Mouse (Mus musculus) kidney, adult 18-20 months (tissue): ENCODE measurements around the gene Tmem198b.
"Not testable (repeated sequence)": the region's sequence is repeated elsewhere in the genome, so short reads cannot be mapped to it uniquely, and the experiment has no call there.

ENCODE experiments used
- DNase-seq: peaks from one replicate; pipeline ENCODE4 v3.0.0; 2021

Tmem198b gene

DNA sequence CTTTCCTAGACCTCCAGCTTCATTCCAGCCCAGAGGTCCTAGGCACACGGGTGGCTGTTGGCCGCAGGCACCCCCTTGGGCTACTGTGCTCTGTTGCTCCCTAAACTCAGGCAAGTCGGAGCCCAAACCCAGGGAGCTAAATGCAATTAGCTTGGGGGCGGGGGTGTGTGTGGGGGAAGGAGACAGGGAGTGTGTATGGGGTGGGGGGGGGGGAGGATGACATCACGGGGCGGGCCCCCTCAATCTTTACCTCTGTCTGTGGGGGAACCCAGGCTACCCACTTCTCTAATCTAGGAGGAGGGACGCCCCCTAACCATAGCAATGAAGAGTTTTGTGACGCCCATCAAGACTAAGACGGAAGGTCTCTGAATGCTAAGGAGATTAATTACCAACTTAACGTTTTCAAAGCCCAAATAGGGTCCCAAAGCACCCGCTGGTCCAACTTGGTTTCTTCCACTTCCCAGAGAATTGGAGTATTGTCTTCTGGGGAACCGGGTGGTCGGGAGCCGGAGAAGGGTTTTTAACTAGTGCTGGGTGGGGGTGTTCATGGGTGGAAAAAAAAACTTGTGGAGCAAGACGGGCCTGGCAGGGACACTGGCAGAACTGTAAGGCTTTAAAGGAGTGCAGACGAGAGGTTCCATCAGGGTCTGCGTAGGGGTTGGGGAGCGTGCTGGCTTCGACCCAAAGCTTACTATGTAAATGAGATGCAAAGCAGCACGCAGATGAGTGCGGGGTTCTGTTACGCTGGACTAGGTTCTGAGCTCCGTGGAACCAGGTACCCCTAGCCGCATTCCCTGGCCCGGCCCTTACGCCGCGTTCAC is at the start of gene Tmem198b:
Gene Tmem198b (minus strand): TSS at position 100 of the 821 bp plus-strand sequence.
- peak; percentile 68 for DNase-seq

DNA sequence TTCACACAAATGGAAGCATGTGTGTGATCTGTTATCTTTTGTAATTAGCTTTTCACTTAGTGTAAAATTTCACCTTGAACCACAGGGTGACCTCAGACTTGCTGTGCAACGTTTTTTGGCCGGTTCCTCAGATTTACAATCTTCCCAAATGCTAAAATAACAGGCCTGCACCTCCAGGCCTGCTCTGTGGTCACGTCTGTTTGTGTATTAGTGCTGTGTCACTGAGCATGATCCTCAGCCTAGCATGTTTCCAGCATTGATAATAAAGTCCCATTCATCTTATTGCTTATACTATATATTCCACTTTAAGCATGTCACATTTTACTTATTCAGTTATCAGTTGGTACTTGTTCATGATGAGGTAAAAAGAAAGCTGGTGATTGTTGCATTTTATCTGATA is 46.2 kb upstream of the Tmem198b start:
- no peak for DNase-seq

DNA sequence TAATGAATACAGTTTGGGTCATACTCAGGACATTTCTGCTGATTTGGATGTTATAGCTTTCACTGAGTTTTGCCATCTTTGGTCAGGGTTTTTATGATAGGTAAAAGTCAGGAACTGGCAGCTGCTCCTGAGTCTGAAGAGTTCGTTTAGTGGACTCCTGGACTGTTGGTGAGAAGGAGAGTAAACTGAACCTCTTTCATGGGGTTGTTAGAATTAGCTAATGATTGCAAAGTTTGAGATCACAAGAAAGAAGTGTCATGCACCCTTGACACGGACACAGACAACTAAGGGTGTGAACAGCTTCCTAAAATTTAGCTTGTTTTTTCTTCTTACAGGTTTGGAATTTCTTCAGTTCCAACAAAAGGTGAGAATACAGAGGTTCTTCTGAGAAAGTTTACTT is 44.3 kb upstream of the Tmem198b start:
- no peak for DNase-seq

DNA sequence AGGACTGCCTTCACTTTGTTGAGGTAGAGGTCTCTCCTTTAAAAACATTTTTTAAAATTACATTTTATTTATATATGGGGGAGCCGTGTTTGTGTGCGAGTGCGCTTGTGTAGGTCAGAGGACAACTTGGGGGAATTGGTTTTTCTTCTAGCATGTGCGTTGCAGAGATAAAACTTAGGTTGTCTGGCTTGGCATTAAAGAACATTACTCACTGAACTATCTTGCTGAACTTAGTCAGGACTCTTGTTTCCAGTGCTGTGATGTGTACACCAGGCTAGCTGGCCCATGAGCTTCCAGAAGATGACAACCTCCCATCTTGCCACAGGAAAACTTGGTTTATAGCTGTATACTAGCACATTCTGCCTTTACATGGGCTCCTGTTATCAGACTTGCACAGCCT is 42.5 kb upstream of the Tmem198b start:
- no peak for DNase-seq

DNA sequence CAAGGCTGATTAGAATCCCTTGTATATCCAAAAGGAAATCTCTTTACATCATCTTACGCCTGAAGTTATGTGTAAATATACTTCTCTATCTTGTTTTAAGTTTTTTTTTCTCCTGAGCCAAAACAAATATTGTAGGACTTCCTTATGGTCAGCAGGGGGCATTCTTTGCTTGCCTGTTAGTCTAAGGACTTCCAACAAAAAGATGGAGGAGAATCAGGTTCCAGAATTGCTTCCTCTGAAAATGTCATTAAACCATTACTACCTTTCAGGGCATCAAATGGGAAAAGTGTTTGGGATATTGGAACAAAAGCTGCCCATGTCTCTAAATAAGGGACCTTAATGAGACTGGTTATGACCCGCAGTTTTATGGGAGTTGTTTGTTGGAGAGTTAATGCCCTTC is 41.3 kb upstream of the Tmem198b start:
- DNase-seq, result no peak

DNA sequence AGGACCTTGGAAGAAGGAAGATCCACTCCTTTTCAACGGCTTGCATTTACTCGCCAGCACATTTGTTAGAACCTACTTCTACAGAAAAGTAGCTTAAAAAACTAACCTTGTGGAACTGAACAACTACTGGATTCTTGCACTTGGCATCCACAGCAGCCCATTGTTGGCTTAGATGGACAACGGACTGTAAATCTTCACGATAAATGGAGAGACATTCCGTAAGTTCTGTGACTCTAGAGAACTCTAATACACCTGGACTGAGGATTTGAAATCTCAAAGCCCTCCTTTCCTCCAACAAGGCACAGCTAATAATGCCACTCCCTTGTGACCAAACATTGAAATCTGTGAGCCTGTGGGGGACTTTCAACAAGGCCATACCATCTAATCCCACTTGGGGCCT is 39.1 kb upstream of the Tmem198b start:
- no peak for DNase-seq

DNA sequence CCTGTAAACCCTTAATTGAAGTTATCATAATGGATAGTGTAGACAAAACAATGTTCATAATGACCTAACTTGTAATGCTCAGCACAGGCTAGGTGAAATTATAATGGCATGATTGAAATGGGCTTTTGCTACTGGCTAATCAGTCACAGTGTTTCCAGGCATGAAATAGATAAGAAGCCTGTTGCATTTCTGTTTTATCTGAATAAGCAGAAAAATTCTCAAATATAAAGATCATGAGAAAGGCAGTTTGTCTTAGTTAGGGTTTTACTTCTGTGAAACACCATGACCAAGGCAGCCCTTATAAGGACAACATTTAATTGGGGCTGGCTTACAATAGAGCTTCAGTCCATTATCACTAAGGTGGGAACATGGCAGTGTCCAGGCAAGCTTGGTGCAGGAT is 36.4 kb upstream of the Tmem198b start:
- DNase-seq, result no peak

DNA sequence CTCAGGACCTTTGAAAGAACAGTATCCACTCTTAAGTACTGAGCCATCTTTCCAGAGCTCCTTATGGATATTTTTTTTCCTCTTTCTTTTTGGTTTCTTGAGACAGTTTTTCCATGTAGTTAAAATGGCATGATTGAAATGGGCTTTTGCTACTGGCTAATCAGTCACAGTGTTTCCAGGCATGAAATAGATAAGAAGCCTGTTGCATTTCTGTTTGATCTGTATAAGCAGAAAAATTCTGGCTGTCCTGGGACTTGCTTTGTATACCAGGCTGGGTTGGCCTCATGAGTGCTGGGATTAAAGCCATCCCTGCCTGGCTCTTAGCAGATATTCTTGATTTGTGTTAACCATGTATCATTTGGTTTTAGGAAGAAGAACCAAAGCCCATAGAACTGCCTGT is 35.3 kb upstream of the Tmem198b start:
- DNase-seq, result no peak

DNA sequence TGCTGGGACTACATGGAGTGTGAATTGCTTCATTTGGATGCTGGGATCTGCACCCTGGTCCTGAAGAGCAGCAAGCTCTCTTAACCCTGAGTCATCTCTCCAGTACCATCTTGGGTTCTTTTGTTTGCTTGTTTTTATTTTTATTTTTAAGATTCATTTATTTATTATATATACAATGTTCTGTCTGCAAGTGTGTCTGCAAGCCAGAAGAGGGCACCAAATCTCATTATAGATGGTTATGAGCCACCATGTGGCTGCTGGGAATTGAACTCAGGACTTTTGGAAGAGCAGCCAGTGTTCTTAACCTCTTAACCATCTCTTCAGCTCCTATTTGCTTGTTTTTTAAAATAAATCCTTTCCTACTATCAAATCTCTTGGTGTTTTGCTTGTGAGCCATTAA is 33.2 kb upstream of the Tmem198b start:
- DNase-seq, result no peak

DNA sequence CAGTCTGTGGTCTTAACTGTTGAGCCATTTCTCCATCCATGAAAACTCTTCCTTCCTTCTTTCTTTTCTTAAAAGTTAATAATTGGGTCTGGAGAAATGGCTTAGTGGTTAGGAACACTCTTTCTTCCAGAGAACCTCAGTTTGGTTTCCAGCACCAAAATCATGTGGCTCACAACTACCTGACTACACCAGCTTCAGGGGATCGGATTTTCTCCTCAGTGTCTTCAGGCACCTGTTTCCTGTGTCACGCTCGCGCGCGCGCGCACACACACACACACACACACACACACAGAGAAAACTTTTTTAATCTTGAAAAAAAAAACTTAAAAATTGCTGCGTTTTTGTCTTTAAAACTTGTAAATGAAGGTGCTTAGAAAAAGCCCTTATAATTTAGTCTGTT is 19.7 kb upstream of the Tmem198b start:
- no peak for DNase-seq

DNA sequence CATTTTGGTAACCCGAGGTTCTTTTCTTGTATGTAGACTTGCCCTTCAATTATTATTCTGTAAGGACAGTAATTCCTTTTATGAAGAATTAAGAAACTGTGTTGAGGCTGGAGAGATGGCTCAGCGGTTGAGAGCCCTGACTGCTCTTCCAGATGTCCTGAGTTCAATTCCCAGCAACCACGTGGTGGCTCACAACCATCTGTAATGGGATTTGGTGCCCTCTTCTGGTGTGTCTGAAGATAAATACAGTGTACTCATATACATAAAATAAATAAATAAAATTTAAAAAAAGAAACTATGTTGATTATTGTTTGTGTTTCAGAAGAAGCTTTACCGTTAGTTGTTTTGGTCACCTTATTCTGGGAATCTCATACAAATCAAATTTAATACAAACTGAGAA is 18.9 kb upstream of the Tmem198b start:
- not testable (repeated sequence) for DNase-seq

DNA sequence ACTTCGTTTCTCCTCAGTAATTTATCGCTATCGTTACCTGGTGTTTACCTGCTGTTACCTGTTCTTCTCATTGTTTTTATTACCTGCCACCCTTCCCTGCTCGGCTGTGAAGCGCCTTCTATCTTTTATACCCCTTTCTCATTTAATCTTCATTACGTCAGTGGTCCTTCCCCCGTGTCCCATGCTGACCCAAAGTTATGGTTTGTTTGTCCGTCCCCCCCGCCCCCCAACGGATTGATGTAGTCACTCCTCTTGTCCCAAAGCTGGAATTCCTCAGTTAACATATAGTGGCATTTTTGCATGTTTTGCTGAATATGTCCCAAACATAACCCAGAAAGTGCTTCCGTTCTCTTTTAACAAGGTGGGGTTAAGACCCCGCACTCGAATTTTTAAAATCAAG is 18.0 kb upstream of the Tmem198b start:
- DNase-seq, result no peak

DNA sequence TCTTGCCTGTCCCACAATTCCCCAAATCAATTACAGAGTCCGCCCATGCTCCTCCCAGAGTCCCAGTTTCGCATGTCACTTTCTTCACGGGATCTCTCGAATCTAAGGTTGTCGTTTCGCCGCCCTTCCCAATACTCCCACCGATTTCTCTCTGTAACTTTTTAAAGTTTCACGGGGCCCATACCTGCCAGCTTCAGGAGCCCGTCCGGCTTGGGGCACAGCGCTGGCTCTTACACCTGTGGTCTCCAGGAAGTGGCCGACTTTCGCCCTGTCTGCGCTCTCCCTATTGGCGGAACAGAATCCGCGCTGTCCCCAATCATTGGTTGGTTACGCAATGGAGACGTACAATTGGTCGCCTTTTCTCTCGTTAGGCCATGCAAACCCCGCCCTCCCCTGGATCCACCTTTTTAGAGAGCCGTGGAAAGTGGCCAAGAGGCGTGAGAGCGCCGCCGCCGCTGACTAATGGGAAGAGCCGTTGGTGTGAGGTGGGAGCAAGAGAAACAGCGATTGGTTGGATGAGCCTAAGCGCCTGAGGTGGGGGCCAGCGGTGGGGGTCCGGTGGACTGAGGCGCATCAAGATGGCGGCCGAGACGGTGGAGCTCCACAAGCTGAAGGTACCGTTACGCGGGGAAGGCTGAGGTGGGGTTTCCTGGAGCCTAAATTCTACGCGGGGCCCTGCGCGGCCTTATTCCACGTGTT is 17.3 kb upstream of the Tmem198b start, which contains the start of gene Ormdl2:
Gene Ormdl2 (minus strand): TSS at position 288 of the 699 bp plus-strand sequence.
- peak; percentile 99 for DNase-seq

DNA sequence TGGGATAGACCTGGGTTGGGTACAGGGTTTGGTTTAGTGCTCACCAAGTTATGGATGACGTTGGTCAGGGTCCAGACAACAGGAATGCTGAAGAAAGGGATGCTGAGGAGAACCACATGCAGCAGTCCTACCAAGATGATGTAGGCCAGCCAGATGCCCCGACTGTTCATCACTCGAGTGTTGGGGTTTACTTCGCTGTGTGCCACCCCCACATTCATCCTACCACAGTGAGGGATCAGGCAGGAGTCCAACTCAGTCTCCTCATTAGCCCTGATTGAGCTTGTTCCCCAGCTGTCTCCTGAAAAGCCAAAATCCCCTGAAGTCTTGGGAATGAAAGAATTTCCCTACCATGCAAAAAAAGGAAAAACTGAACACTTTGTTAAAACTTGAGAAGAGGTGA is 16.0 kb upstream of the Tmem198b start:
- no peak for DNase-seq

DNA sequence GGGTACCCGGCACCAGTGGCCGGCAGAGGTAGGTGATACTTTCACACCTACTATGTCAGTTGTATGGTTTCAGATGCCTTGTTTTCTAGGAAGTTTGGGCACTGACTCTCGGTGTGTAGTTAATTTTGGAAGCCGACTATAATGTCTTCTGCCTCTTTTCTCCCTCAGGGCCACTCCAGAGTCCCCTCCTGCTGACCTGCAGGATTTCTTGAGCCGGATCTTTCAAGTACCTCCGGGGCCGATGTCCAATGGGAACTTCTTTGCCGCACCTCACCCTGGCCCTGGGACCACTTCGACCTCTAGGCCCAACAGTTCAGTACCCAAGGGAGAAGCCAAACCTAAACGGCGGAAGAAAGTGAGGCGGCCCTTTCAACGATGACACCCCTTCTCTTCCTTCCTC is 12.9 kb upstream of the Tmem198b start, which contains the start of gene Sarnp:
Gene Sarnp (plus strand): TSS at position 301 of the 400 bp plus-strand sequence.
- no peak for DNase-seq

DNA sequence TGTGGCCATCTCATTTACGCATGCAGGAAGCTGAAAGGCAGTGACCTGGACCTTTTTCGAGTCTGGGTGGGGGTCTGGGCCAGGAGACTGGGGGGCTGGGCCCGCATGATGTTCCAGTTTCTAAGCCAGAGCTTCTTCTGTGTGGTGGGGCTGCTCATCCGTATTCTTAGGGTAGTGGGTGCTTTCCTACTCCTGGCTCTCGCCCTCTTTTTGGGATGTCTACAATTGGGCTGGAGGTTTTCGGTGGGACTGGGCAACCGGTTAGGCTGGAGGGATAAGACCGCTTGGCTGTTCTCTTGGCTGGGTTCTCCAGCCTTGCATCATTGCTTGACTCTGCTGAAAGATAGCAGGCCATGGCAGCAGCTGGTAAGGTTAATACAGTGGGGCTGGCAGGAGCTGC is 2.8 kb upstream of the Tmem198b start:
- DNase-seq, result no peak

DNA sequence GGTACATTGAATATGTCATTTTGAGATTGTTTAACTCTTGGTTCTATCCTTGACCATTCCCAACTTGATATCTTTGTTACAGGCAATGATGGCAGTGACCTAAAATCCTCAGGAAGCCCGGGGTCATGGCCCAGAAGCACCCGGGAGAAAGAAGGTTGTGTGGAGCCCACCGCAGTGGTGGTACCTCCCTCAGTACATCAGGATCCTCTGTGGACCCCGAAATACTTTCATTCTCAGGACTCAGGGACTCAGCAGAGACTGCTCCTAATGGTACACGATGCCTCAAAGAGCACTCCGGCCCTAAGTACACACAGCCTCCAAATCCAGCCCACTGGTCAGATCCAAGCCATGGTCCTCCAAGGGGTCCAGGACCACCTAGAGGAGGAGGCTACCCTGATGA is 1.9 kb upstream of the Tmem198b start:
- no peak for DNase-seq

DNA sequence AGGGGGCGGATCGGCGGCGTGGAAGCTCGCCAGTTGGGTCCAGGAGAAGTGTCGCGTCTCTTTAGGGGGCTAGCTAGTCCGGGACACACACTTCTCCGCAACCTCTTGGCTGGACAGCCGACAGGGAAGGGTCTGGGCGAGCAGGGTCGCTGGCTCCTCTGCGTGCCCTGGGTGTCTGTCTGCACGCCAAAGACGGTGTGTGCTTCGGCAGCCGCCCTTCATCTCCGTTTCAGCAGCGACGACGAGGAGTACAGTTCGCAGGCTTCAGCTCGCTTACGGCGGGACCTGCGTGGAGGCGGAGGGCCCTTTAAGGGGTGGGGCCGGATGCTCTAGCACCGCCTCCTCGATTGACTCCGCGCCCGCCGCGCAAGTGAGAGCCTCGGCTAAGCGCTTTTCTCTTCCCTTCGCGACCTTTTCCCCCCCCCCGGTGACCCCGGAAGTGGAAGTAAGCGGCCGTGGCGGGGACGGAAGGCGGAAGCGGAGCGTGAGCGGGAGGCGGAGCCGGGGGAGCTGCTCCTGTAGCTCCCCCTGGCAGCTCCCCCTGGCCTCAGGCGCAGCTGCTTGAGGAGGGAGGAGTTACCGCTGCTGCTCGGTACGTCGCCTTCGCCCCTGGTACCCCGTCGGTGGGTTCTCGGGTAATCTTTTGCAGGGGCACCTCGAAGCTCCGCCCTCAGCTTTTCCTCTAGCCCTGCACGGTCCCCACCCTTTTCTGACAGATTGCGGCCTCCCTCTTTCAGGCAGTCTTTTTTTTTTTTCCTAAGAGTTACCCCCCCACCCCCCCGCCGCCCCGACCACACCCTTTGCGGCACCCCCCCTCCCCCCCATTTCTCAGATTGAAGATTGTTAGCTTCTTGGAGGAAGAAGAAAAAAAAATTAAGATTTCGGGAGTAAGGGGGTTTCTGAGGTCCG is 1.2 kb upstream of the Tmem198b start:
- DNase-seq, result peak; percentile 95

DNA sequence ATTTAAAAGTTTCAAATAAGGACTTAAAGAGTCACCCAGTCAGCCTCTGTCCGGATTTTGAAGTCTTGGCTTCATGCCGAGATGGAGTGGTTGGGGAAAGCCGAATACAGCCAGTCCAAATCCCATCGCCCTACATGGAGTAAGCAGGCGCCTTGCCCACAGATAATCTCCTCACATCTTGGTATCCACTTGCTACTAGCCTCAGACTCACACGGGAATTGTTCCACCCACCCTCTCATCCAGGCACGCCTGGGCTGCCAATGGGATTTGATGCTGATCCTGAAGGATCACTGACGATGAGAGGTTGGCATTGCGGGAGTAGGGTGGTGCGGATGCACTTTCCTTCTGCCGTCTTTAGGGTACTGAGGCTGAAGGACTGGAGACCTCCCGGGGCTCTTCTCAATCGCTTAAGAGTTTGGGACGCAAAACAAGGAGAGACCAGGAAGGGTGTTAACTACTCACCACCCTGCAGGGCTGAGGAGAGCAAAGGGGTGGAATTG is 349 bp downstream of the Tmem198b start, which contains the start of gene Dnajc14:
Gene Dnajc14 (plus strand): TSS at position 292 of the 500 bp plus-strand sequence.
- DNase-seq, result peak; percentile 51

DNA sequence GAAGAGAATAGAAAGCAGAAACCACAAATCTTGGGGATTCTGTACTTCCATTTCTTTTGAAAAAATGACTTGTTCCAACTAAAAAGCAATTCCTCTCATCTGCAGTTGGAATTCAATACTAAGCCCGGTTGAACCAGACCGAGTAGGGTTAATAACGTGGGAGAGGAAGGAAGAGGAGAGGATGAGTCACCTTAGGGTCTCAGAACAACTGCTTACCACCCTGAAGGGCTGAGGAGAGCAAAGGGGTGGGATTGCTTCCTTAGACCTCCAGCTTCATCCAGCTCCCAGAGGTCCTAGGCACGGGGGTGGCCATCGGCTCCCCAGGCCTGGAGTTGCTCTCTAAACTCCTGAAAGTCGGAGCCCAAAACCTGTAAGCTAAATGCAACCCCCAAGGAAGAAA is 809 bp downstream of the Tmem198b start:
- DNase-seq, result no peak

DNA sequence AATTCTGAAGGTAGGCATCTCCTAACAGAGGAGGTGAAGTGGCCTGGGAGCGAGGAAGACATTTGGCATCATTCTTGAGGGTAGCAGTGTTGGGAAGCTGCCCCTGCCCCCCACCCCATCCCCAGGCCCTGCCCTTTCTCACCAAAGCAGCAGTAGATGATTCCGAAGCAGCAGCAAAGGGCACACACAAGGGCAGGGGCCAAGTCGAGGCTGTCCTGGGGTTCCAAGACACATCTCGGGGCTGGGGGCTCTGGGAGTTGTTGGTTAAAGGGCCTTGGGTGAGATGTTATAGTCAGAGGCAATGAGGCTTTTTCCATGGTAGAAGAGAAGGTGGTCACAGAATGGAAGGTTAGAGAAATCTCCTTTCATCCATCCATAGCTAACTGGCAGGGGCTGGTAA is 1.2 kb downstream of the Tmem198b start:
- no peak for DNase-seq

DNA sequence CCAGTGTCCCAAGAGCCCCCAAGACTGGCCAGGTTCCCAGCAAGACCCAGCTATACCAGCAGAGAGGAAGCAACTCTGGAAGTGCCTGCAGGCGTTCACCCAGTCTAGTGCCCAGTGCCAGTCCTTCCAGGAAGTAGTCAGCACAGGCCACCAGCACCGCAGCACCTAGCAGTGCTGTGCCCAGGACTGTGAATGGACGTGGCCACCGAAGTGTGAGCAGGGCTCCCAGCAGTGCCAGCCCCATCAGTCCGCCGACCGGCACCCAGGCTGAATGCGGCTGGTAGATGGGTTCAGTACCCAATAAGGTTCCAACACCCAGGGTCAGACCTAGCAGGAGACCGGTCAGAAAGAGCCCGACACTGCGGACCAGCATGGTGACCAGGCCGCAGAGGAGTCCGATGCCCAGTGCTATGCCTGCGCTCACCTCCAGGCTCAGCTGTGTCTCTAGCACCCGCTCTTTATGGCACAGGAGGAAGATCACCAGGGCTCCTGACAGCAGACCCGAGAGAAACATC is 2.1 kb downstream of the Tmem198b start:
- no peak for DNase-seq

DNA sequence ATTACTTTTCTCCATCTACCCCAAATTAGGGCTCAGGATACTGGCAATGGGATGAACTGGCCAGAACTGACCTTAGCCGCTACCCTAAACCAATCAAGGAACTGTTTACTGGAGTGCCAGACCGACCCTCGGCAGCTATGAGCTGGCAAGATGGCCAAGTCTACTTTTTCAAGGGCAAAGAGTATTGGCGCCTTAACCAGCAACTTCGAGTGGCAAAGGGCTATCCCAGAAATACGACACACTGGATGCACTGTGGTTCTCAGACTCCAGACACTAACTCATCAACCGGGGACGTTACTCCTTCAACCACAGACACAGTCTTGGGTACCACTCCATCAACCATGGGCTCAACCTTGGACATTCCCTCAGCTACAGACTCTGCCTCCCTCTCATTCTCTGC is 5.5 kb downstream of the Tmem198b start:
- DNase-seq, result no peak
